In genomic region chr1:74098004-74099000, GRCm38 (mm10) we compare ENCODE assay signal across 8 mouse cellular contexts. TPM values are rescaled to one million over a fixed set of nuclear protein-coding genes. Genes with fewer than 3 reads are reported as not detected.
DNase-seq lines count a peak whose midpoint lies in the region; ATAC-seq and TF ChIP-seq lines count a peak whose summit lies in the region.

No protein-coding gene starts in this region.

- peak overlapping the region; percentile 99 for H3K4me2 ChIP-seq in hindbrain, embryonic 15.5 days
- H3K4me2 ChIP-seq in myocyte (ENCODE audit: low read depth) = peak overlapping the region; percentile 72

- 9% methylated on average over 48 of the region's 58 CpGs for WGBS in kidney, adult 2 months
- under 1% methylated on average over 56 of the region's 58 CpGs for WGBS in hindbrain, embryonic 15.5 days

- TF ChIP-seq POLR2A in kidney, adult 2 months (IDR thresholded peaks at IDR 0.05; ENCODE audit: low read depth, low read length) = no peak
- TF ChIP-seq POLR2A in embryonic fibroblast, embryonic 13.5 days (IDR thresholded peaks at IDR 0.05; ENCODE audit: low read depth, low read length) = no peak
- TF ChIP-seq POLR2A in myocyte (IDR thresholded peaks at IDR 0.05; ENCODE audit: insufficient read length, low read depth) = no peak

- peaks cover 20% of the 10 kb centered on the region for H3K4me1 ChIP-seq in kidney, adult 2 months (ENCODE audit: control insufficient read depth, insufficient read depth, low read length)
- no peaks in the 10 kb centered on the region; the same call in 1 of the 2 replicates for H3K4me1 ChIP-seq in embryonic fibroblast, embryonic 13.5 days (ENCODE audit: control insufficient read depth, insufficient read depth, low read length)
- H3K4me1 ChIP-seq in hindbrain, embryonic 15.5 days (replicated peaks) = peaks cover 50% of the 10 kb centered on the region

- no peaks in the 10 kb centered on the region for H3K9me3 ChIP-seq in hindbrain, embryonic 15.5 days

- TF ChIP-seq CTCF in kidney, adult 2 months (conservative IDR thresholded peaks at IDR 0.05; ENCODE audit: insufficient read depth, insufficient read length, low read depth, low read length) = no peak
- peak; percentile 27; the same call in 1 of the 2 replicates for TF ChIP-seq CTCF in embryonic fibroblast, embryonic 13.5 days (IDR thresholded peaks at IDR 0.05; ENCODE audit: borderline replicate concordance, insufficient read depth, low read length)

- H3ac ChIP-seq in myocyte (ENCODE audit: control insufficient read depth, insufficient read length) = no peak overlapping the region

- H3K79me2 ChIP-seq in myocyte (ENCODE audit: control insufficient read depth, insufficient read depth) = no peaks in the 10 kb centered on the region

- ATAC-seq in hindbrain, embryonic 15.5 days (ENCODE audit: low FRiP score, low read depth) = peak; percentile 54

- no peak overlapping the region for H3K27ac ChIP-seq in kidney, adult 2 months (ENCODE audit: insufficient read depth, low read depth, low read length)
- no peak overlapping the region for H3K27ac ChIP-seq in embryonic fibroblast, embryonic 13.5 days (ENCODE audit: insufficient read depth, low read length)
- peak overlapping the region; percentile 63 for H3K27ac ChIP-seq in hindbrain, embryonic 15.5 days (replicated peaks)

- peak; percentile 48 for DNase-seq in kidney, adult 2 months
- no peak for DNase-seq in kidney, adult 9 months
- DNase-seq in T-cell, adult 2 months (ENCODE audit: low spot score) = peak; percentile 48
- DNase-seq in liver = peak; percentile 35
- no peak for DNase-seq in natural killer cell, adult 2 months (ENCODE audit: low spot score in 2 of 2)

- H3K9ac ChIP-seq in hindbrain, embryonic 15.5 days = peak overlapping the region; percentile 67

- no peaks in the 10 kb centered on the region for H3K27me3 ChIP-seq in kidney, adult 2 months (replicated peaks; ENCODE audit: control insufficient read depth, insufficient read depth, low read length)
- peaks cover 9% of the 10 kb centered on the region for H3K27me3 ChIP-seq in hindbrain, embryonic 15.5 days
- peaks cover 32% of the 10 kb centered on the region for H3K27me3 ChIP-seq in myocyte (ENCODE audit: control insufficient read depth, insufficient read depth, insufficient read length)

- peak overlapping the region; percentile 20; the same call in 1 of the 2 replicates for H3K4me3 ChIP-seq in kidney, adult 2 months (ENCODE audit: insufficient read depth, low read depth, low read length)
- H3K4me3 ChIP-seq in embryonic fibroblast, embryonic 13.5 days (ENCODE audit: insufficient read depth, low read length) = peak overlapping the region; percentile 34
- peak overlapping the region; percentile 60 for H3K4me3 ChIP-seq in hindbrain, embryonic 15.5 days
- no peak overlapping the region for H3K4me3 ChIP-seq in myocyte

- no peaks in the 10 kb centered on the region for H3K36me3 ChIP-seq in kidney, adult 2 months (ENCODE audit: control insufficient read depth, insufficient read depth, low read length)
- no peaks in the 10 kb centered on the region for H3K36me3 ChIP-seq in hindbrain, embryonic 15.5 days
- H3K36me3 ChIP-seq in myocyte (ENCODE audit: control insufficient read depth, insufficient read depth) = no peaks in the 10 kb centered on the region

TF ChIP-seq in myocyte, 11 proteins besides CTCF, POLR2A, EP300 and RAD21:
- TF ChIP-seq E2F4 (IDR thresholded peaks at IDR 0.05; ENCODE audit: insufficient read depth) (no peak), TCF3 (IDR thresholded peaks at IDR 0.05; ENCODE audit: insufficient read length, low read depth) (no peak), MYOD1 (IDR thresholded peaks at IDR 0.05; ENCODE audit: control insufficient read depth in 1 of 3, insufficient read length in 2 of 3, low read depth in 2 of 3) (no peak)

RNA-seq across cellular contexts. Expression of gene Tns1, which starts 25.9 kb away (rescaled TPM):
- 400 and 465 TPM in 2 replicates for polyA plus RNA-seq in kidney, adult 2 months (2012; rRNA removed)
- polyA plus RNA-seq in embryonic fibroblast, embryonic 13.5 days (2011; ENCODE audit: insufficient read length, low read depth, missing spikeins) = 122 and 198 TPM in 2 replicates
- polyA plus RNA-seq in hindbrain, embryonic 15.5 days (2015; fragmentation: Nextera tagmentation; extraction: Ambion mirVana) = 13.5 and 14.0 TPM in 2 replicates
- polyA plus RNA-seq in myocyte (2012; fragmentation: generic; extraction: Trizol) = 111 TPM

RNA-seq across cellular contexts. Expression of gene Rufy4, which starts 27.0 kb away (rescaled TPM):
- polyA plus RNA-seq in kidney, adult 2 months (2012; rRNA removed) = 2.4 and 3.3 TPM in 2 replicates
- polyA plus RNA-seq in embryonic fibroblast, embryonic 13.5 days (2011; ENCODE audit: insufficient read length, low read depth, missing spikeins) = 0.56 TPM in 1 of 2 replicates, not detected in the other
- polyA plus RNA-seq in hindbrain, embryonic 15.5 days (2015; fragmentation: Nextera tagmentation; extraction: Ambion mirVana) = 0.24 and 0.30 TPM in 2 replicates
- not detected for polyA plus RNA-seq in myocyte (2012; fragmentation: generic; extraction: Trizol)

RNA-seq across cellular contexts. Expression of gene Cxcr2, which starts 55.5 kb away (rescaled TPM):
- polyA plus RNA-seq in kidney, adult 2 months (2012; rRNA removed) = 0.07 and 0.55 TPM in 2 replicates
- polyA plus RNA-seq in embryonic fibroblast, embryonic 13.5 days (2011; ENCODE audit: insufficient read length, low read depth, missing spikeins) = not detected in 2 replicates
- polyA plus RNA-seq in hindbrain, embryonic 15.5 days (2015; fragmentation: Nextera tagmentation; extraction: Ambion mirVana) = 0.05 and 0.12 TPM in 2 replicates
- polyA plus RNA-seq in myocyte (2012; fragmentation: generic; extraction: Trizol) = not detected

Comparison
In these comparisons a context has a peak if more than half of its experiments do, and no peak if none do; other contexts are left out.
1. DNase-seq: peak in kidney, adult 2 months (single experiment), T-cell, adult 2 months (single experiment) and liver (single experiment); none in kidney, adult 9 months (single experiment) and natural killer cell, adult 2 months (0 of 2).